Mouse (Mus musculus) R1 (cell line): Measurements from ENCODE around the gene Cntnap2.

Experiments used
- DNase-seq: peaks from one replicate; pipeline ENCODE4 v3.0.0-alpha.2; 2018; ENCODE audit warnings: low read depth, low spot score

Gene Cntnap2

GRCm38 (mm10) chr6:45059091-45059490 is at the start of gene Cntnap2:
TSS of gene Cntnap2 (plus strand) at chr6:45059357.
- peak; percentile 73 for DNase-seq

DNA sequence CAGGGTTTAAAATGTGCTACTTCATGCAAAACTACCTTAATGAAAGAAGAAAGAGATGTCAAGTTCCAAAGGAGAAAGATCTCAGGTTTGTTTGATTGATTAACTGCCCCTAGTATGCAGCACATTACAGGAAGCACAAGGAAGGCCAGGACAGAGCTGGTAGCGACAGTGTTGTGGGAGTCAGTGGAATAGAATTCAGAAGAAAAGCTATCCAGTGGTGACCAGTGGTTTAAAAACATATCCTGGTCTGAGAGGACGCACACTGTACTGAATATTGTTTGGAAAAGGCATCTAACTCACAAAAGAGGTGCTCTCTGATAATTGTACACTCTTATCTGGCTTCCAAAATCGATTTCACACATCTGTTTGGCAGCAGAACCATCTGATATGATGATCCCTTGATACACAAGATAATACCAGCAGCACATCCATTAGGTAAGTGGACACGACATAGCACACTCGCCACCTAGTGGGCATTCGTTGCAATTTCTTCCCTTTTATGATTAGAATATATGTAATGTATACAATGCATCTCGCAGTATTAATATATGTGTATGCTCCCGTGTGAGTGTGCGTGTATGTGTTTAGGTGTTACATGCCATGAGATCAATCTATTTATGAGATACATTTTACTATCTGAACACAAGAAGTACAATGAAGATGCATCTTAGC is 33.0 kb upstream of the Cntnap2 start:
- DNase-seq, result peak; percentile 40

- DNase-seq, result no peak
These were observed 19.7 kb upstream of the Cntnap2 start for GRCm38 (mm10) chr6:45039454-45039853.

DNA sequence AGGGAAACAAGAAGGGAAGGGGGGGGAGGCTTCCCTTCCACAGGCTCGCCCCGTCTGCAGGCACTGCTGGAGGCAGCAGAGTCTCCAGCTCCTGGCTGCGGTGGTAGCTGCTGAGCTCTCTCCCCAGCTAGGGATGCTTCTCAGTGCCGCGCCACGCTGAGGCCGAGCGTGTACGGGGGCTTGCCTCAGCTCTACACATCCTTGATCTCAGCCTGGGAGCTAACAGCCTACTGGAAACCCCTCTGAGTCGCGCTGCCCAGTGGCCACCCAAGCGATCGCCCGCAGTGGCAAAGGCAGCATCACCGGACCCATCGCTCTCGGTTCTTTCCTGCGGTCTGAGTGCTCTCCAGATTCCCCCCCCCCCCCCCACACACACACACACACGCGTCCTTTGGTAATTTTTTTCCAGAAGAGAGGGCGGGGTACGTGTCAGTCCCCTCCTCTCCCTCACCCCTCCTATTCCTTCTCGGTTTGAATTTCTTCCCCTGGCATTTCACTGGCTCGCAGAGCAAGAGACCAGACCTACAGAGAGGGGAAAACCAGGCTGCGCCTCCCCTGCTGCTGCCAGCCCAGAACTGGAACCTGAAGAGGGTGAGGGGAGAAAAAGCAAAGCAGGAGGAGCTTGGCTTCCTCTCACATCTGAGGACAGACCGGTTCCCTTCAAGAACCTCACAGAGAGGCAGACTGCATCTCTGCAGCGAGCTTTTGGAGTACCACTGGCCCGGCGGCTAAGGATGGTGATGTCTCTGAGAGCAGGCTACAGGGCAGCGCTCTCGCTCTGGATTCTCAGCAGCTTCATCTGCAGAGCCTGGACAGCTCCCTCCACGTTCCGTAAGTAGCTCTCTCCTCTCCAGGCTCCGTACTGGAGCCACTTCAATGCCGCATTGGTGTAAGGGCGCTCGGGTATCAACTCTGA is 657 bp downstream of the Cntnap2 start:
- peak; percentile 54 for DNase-seq

DNA sequence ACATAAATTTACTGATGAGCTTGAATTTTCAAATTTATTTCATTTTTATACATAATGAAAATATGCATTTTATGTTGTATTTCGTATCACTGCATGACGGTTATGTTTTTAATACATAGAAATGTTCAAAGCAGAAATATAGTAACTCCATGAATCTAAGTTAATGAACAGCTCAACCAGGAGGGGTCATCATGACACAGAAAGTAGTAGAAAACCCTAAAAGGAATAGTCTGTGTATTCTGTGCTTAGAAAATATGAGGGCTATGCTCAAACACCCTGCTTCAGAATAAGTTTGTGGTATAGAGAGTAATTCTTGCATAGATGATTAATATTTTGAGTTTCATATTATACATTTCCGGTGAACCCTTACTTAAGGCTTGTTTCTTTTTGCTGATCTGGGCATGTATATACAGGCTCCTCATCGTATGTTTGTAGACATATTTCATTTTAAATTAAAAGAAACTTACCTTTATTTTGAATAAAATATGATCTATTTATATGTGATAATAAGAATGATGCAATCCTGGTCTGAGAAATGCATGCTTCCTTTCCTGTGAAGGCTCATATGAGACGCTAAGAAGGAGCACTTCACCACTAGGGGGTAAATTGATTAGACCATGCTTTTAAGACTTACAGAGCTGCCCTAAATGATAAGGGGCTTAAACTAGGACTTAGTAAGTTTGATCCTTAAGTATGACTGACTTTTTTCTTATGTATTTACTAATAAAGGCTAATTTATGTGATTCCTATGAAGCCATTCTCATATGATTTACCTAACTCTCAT is 3.2 kb downstream of the Cntnap2 start:
- DNase-seq, result no peak

DNA sequence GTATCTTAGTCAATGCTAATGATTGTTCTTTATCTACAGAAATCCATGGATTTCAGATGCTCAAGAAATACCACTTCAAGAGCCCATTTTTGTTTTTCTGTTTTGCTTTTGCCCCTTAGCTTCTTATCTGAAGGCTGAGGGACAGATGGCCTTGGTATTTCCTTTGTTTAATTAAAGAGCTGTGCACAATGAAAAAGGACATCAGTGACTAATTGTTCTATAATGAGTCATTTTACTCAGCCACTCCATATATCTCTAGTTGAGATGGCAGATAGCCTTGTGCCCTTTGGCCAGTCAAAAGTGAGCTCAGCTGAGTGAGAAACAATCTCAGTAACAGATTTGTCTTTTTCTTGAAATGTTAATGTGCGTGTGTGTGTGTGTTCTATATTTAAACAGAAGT is 29.1 kb downstream of the Cntnap2 start:
- DNase-seq, result no peak

- no peak for DNase-seq
These were observed 54.5 kb downstream of the Cntnap2 start for GRCm38 (mm10) chr6:45113613-45114012.

- DNase-seq, result no peak
These were observed 85.7 kb downstream of the Cntnap2 start for GRCm38 (mm10) chr6:45144882-45145281.

DNA sequence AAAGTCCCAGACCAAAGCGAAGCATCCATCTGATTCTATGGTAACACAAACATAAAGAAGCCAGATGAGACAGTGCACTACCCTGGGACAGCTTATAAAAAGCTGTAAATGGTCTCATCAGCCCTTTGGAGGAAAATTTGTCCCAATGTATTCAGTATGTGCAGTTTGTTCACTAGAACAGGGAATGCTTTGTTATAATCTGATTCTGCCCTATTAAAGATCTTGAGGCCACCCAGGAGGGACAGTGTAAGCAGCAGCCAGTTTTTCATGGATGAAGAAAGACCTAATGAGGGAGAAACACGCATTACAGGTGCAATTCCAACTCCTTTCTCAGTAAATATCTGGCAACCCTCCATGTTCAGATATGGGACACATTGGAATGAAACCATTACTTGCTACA is 145.9 kb downstream of the Cntnap2 start:
- DNase-seq, result no peak

DNA sequence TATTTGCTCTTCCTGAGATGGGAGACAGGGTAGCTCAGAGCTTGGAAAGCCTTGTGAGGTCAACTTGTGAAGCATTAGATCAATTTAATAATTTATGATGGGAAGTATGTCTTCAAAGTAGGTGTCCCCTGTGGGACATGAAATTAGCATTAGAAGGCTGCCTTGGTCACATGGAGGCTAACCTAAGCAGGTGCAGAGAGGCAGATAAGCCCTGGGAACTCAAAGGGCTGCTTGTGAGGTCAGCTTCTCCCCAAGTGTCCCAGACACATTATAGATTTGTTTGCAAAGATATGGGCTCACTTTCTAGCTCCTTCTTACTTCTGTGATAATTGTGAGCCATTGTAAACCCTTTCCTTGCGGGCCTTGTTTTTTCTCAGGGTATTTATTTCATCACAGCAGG is 155.2 kb downstream of the Cntnap2 start:
- no peak for DNase-seq

- no peak for DNase-seq
These were observed 169.8 kb downstream of the Cntnap2 start for GRCm38 (mm10) chr6:45229002-45229401.

DNA sequence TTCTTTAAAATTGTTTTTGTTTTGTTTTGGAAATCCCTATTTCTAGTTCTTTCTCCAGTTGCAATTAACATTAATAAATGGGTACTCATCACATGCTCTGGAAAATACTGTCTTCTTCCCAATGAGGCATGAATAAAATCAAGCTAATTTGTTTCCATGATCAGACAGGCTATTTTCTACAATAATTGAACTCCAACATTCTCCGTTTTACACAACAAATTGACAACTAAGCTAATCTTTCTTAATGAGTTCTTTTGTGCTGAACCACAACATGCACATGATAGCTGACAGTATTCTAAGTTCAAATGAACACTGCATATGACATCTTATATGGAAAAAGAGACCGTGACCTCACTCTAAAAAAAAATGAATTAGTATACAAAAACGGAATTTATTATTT is 173.4 kb downstream of the Cntnap2 start:
- no peak for DNase-seq

GRCm38 (mm10) chr6:45236531-45236930 is 177.4 kb downstream of the Cntnap2 start:
- DNase-seq, result no peak

GRCm38 (mm10) chr6:45238117-45238516 is 179.0 kb downstream of the Cntnap2 start:
- DNase-seq, result no peak

DNA sequence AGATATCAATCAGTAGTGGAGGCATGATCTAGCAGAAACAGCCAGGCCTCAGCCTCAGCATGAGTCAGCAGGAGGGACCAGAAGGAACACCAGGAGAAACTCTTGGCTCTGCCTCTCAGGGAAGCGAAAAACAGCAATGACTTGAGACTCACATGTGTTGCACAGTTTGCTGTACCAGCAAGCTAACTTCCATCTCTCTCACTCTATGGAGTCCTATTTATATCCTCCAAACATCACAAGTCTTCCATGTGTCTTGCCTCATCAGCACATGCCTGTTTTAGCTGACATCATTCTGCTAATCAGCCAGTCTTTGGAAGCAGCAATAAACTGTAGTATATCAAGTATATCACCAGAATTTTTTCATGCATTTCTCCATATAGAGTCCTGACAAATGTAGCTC is 182.1 kb downstream of the Cntnap2 start:
- DNase-seq, result no peak

- DNase-seq, result no peak
These were observed 185.5 kb downstream of the Cntnap2 start for GRCm38 (mm10) chr6:45244680-45245079.

- no peak for DNase-seq
These were observed 198.9 kb downstream of the Cntnap2 start for GRCm38 (mm10) chr6:45258047-45258446.

GRCm38 (mm10) chr6:45271537-45271936 is 212.4 kb downstream of the Cntnap2 start:
- DNase-seq, result no peak

GRCm38 (mm10) chr6:45273259-45273775 is 214.2 kb downstream of the Cntnap2 start:
- DNase-seq, result peak; percentile 29

- DNase-seq, result no peak
These were observed 231.0 kb downstream of the Cntnap2 start for GRCm38 (mm10) chr6:45290154-45290553.

GRCm38 (mm10) chr6:45317455-45317854 is 258.3 kb downstream of the Cntnap2 start:
- DNase-seq, result no peak

DNA sequence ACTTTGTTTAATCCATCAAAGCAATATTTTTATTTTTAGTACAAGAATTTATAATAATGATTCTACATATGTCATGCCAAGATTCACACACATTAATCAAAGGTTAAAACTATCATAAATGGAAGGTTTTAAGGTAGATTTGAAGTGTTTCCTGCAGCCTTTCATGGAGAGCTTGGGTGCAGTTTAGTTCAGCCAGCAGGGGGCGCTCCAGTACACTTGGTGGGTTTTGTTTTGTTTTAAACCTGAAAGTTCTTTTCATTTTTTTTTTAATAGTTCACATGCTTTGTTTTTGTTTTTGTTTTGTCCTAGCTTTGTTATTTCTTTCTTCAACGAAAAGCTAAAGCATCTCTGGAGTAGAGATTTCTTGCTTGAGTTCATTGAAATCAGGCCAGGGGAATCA is 264.3 kb downstream of the Cntnap2 start:
- DNase-seq, result peak; percentile 35
